Mouse (Mus musculus) lung, embryonic 15.5 days (tissue): Measurements from ENCODE around the gene Nhs. TPM values are rescaled to one million over a fixed set of nuclear protein-coding genes. Genes with fewer than 3 reads are reported as not detected.

Experiments used
- ATAC-seq: fragments of 200-750 bp; cut with Nextera tagmentation; 2 replicates; pipeline ENCODE4 v1.8.0; 2017; ENCODE audit warnings: moderate number of reproducible peaks, borderline replicate concordance; ENCODE audit not compliant: low FRiP score, low TSS enrichment; ENCODE audit errors: extremely low read depth
- H3K27ac ChIP-seq: fragments of 300-500 bp; sonication (generic); 2 replicates; pipeline ENCODE4 v1.5.1; 2015; ENCODE audit warnings: moderate library complexity, mild to moderate bottlenecking, inconsistent platforms
- H3K27me3 ChIP-seq: fragments of 300-500 bp; sonication (generic); 2 replicates; pipeline ENCODE4 v1.6.1; 2015; ENCODE audit warnings: inconsistent platforms
- H3K36me3 ChIP-seq: fragments of 300-500 bp; sonication (generic); 2 replicates; pipeline ENCODE4 v1.6.1; 2015; ENCODE audit warnings: inconsistent platforms
- H3K4me1 ChIP-seq: fragments of 300-500 bp; sonication (generic); 2 replicates; pipeline ENCODE4 v1.6.1; 2015; ENCODE audit warnings: inconsistent platforms
- H3K4me2 ChIP-seq: fragments of 300-500 bp; sonication (generic); 2 replicates; pipeline ENCODE4 v1.6.1; 2015; ENCODE audit warnings: inconsistent platforms, mild to moderate bottlenecking, moderate library complexity
- H3K4me3 ChIP-seq: fragments of 300-500 bp; sonication (generic); 2 replicates; pipeline ENCODE4 v1.5.1; 2015; ENCODE audit warnings: mild to moderate bottlenecking, inconsistent platforms
- H3K9ac ChIP-seq: fragments of 300-500 bp; sonication (generic); 2 replicates; pipeline ENCODE4 v1.6.1; 2015; ENCODE audit warnings: inconsistent platforms
- H3K9me3 ChIP-seq: fragments of 300-500 bp; sonication (generic); 2 replicates; pipeline ENCODE4 v1.6.1; 2016; ENCODE audit warnings: inconsistent platforms
- WGBS: fragments of 180-500 bp; shearing (Covaris S2); methylation state at CpG from one replicate; pipeline ENCODE4 v1.1.7; 2015; 5-methylcytosine and 5-hydroxymethylcytosine counted together
- polyA plus RNA-seq: library from polyadenylated mRNA; unstranded; fragments of >200 nt; fragmentation: Nextera tagmentation; extraction: Ambion mirVana; gene quantifications from 2 replicates; pipeline ENCODE4 v1.2.1, GENCODE M21; 2015

The Nhs gene
- polyA plus RNA-seq, 1 experiment from 2014 or later, result 1.5 TPM

GRCm38 (mm10) chrX:161972723-161973122 lies 186.8 kb downstream of the Nhs start:
- H3K4me3 ChIP-seq, result no peak overlapping the region

GRCm38 (mm10) chrX:161971961-161972502 lies 187.5 kb downstream of the Nhs start:
- ATAC-seq, result no peak
- H3K9me3 ChIP-seq, result no peaks in the 10 kb centered on the region
- H3K4me2 ChIP-seq, result no peak overlapping the region
- no peaks in the 10 kb centered on the region for H3K4me1 ChIP-seq
- WGBS, result 55% methylated on average over 3 of the region's 3 CpGs
- H3K4me3 ChIP-seq, result no peak overlapping the region
- H3K27me3 ChIP-seq, result peaks cover 6% of the 10 kb centered on the region; the same call in 1 of the 2 replicates
- H3K36me3 ChIP-seq, result no peaks in the 10 kb centered on the region
- H3K9ac ChIP-seq, result no peak overlapping the region
- no peak overlapping the region for H3K27ac ChIP-seq

More at GRCm38 (mm10) chrX:161972723-161973122, 186.8 kb downstream of the Nhs start:
- H3K27me3 ChIP-seq, result peaks cover 6% of the 10 kb centered on the region; the same call in 1 of the 2 replicates
- H3K9me3 ChIP-seq, result no peaks in the 10 kb centered on the region
- H3K27ac ChIP-seq, result no peak overlapping the region
- H3K4me1 ChIP-seq, result no peaks in the 10 kb centered on the region
- ATAC-seq, result no peak
- H3K9ac ChIP-seq, result no peak overlapping the region
- no peak overlapping the region for H3K4me2 ChIP-seq
- no peaks in the 10 kb centered on the region for H3K36me3 ChIP-seq

GRCm38 (mm10) chrX:161971131-161971530 lies 188.4 kb downstream of the Nhs start:
- ATAC-seq, result no peak
- no peaks in the 10 kb centered on the region for H3K36me3 ChIP-seq
- H3K27ac ChIP-seq, result no peak overlapping the region
- peaks cover 15% of the 10 kb centered on the region; the same call in 1 of the 2 replicates for H3K27me3 ChIP-seq
- no peak overlapping the region for H3K9ac ChIP-seq
- no peaks in the 10 kb centered on the region for H3K4me1 ChIP-seq
- no peaks in the 10 kb centered on the region for H3K9me3 ChIP-seq
- WGBS, result 85% methylated on average over 1 of the region's 1 CpGs
- H3K4me2 ChIP-seq, result no peak overlapping the region
- no peak overlapping the region for H3K4me3 ChIP-seq

GRCm38 (mm10) chrX:161967692-161968091 lies 191.8 kb downstream of the Nhs start:
- Histone ChIP-seq H3K27ac (no peak overlapping the region), H3K4me1 (no peaks in the 10 kb centered on the region), H3K4me3 (no peak overlapping the region), H3K27me3 (peaks cover 9% of the 10 kb centered on the region; the same call in 1 of the 2 replicates), H3K9me3 (no peaks in the 10 kb centered on the region), H3K36me3 (no peaks in the 10 kb centered on the region), H3K9ac (no peak overlapping the region), H3K4me2 (no peak overlapping the region)
- 23% methylated on average over 4 of the region's 4 CpGs for WGBS
- ATAC-seq, result no peak

GRCm38 (mm10) chrX:161963372-161963771 lies 196.2 kb downstream of the Nhs start:
- Histone ChIP-seq H3K27ac (no peak overlapping the region), H3K4me2 (no peak overlapping the region), H3K9me3 (no peaks in the 10 kb centered on the region), H3K4me3 (no peak overlapping the region), H3K9ac (no peak overlapping the region), H3K27me3 (peaks cover 9% of the 10 kb centered on the region; the same call in 1 of the 2 replicates), H3K4me1 (peaks cover 11% of the 10 kb centered on the region), H3K36me3 (no peaks in the 10 kb centered on the region)
- ATAC-seq, result no peak

- H3K4me1 ChIP-seq, result peaks cover 11% of the 10 kb centered on the region
- H3K4me2 ChIP-seq, result no peak overlapping the region
- no peak overlapping the region for H3K27ac ChIP-seq
- H3K27me3 ChIP-seq, result peaks cover 9% of the 10 kb centered on the region; the same call in 1 of the 2 replicates
- no peaks in the 10 kb centered on the region for H3K9me3 ChIP-seq
- no peak for ATAC-seq
- no peak overlapping the region for H3K9ac ChIP-seq
- 72% methylated on average over 1 of the region's 1 CpGs for WGBS
- no peak overlapping the region for H3K4me3 ChIP-seq
- H3K36me3 ChIP-seq, result no peaks in the 10 kb centered on the region
Observed at GRCm38 (mm10) chrX:161962855-161963254, 196.7 kb downstream of the Nhs start.

- no peaks in the 10 kb centered on the region for H3K36me3 ChIP-seq
- no peak overlapping the region for H3K4me3 ChIP-seq
- H3K27me3 ChIP-seq, result peaks cover 7% of the 10 kb centered on the region; the same call in 1 of the 2 replicates
- H3K9me3 ChIP-seq, result no peaks in the 10 kb centered on the region
- 45% methylated on average over 6 of the region's 6 CpGs for WGBS
- no peak overlapping the region for H3K4me2 ChIP-seq
- H3K4me1 ChIP-seq, result peaks cover 11% of the 10 kb centered on the region
- no peak overlapping the region for H3K9ac ChIP-seq
- no peak for ATAC-seq
- peak overlapping the region; percentile 20; the same call in 1 of the 2 replicates for H3K27ac ChIP-seq
Observed at GRCm38 (mm10) chrX:161961756-161962155, 197.8 kb downstream of the Nhs start.

- ATAC-seq, result peak; percentile 35; the same call in 1 of the 2 replicates
- peaks cover 1% of the 10 kb centered on the region; the same call in 1 of the 2 replicates for H3K27me3 ChIP-seq
- no peak overlapping the region for H3K9ac ChIP-seq
- H3K4me1 ChIP-seq, result peaks cover 11% of the 10 kb centered on the region
- H3K27ac ChIP-seq, result peak overlapping the region; percentile 20; the same call in 1 of the 2 replicates
- 24% methylated on average over 4 of the region's 4 CpGs for WGBS
- H3K36me3 ChIP-seq, result no peaks in the 10 kb centered on the region
- no peaks in the 10 kb centered on the region for H3K9me3 ChIP-seq
- no peak overlapping the region for H3K4me3 ChIP-seq
- H3K4me2 ChIP-seq, result no peak overlapping the region
Observed at GRCm38 (mm10) chrX:161961176-161961575, 198.4 kb downstream of the Nhs start.

GRCm38 (mm10) chrX:161952356-161952755 lies 207.2 kb downstream of the Nhs start:
- Histone ChIP-seq H3K36me3 (no peaks in the 10 kb centered on the region), H3K9me3 (no peaks in the 10 kb centered on the region), H3K9ac (no peak overlapping the region), H3K4me2 (no peak overlapping the region), H3K27ac (no peak overlapping the region), H3K4me1 (no peaks in the 10 kb centered on the region), H3K4me3 (no peak overlapping the region), H3K27me3 (peaks cover 5% of the 10 kb centered on the region; the same call in 1 of the 2 replicates)
- no peak for ATAC-seq

GRCm38 (mm10) chrX:161943098-161943680 lies 216.3 kb downstream of the Nhs start:
- no peaks in the 10 kb centered on the region for H3K4me1 ChIP-seq
- H3K36me3 ChIP-seq, result no peaks in the 10 kb centered on the region
- H3K9me3 ChIP-seq, result no peaks in the 10 kb centered on the region
- no peak for ATAC-seq
- H3K27ac ChIP-seq, result no peak overlapping the region
- 40% methylated on average over 4 of the region's 4 CpGs for whole genome bisulfite sequencing
- H3K27me3 ChIP-seq, result peaks cover 5% of the 10 kb centered on the region
- no peak overlapping the region for H3K4me2 ChIP-seq
- no peak overlapping the region for H3K9ac ChIP-seq
- no peak overlapping the region for H3K4me3 ChIP-seq

GRCm38 (mm10) chrX:161940696-161941095 lies 218.8 kb downstream of the Nhs start:
- H3K4me1 ChIP-seq, result no peaks in the 10 kb centered on the region
- H3K9me3 ChIP-seq, result no peaks in the 10 kb centered on the region
- WGBS, result 54% methylated on average over 2 of the region's 2 CpGs
- H3K27ac ChIP-seq, result no peak overlapping the region
- ATAC-seq, result peak; percentile 95
- H3K27me3 ChIP-seq, result peaks cover 5% of the 10 kb centered on the region
- no peak overlapping the region for H3K4me2 ChIP-seq
- no peak overlapping the region for H3K4me3 ChIP-seq
- no peaks in the 10 kb centered on the region for H3K36me3 ChIP-seq
- no peak overlapping the region for H3K9ac ChIP-seq

GRCm38 (mm10) chrX:161926683-161927053 lies 232.9 kb downstream of the Nhs start:
- H3K4me2 ChIP-seq, result peak overlapping the region; percentile 10; the same call in 1 of the 2 replicates
- ATAC-seq, result no peak
- peaks cover 11% of the 10 kb centered on the region for H3K4me1 ChIP-seq

More at GRCm38 (mm10) chrX:161926683-161927053, 232.9 kb downstream of the Nhs start:
- Histone ChIP-seq H3K4me3 (no peak overlapping the region), H3K9ac (no peak overlapping the region), H3K9me3 (no peaks in the 10 kb centered on the region), H3K27ac (peak overlapping the region; percentile 64; the same call in 1 of the 2 replicates), H3K36me3 (no peaks in the 10 kb centered on the region), H3K27me3 (peaks cover 18% of the 10 kb centered on the region)
